Mouse (Mus musculus): ENCODE measurements around the gene Gja3. TPM values are rescaled to one million over a fixed set of nuclear protein-coding genes. Genes with fewer than 3 reads are reported as not detected.
"Not testable (repeated sequence)": the region's sequence is repeated elsewhere in the genome, so short reads cannot be mapped to it uniquely, and the experiment has no call there.

Gene Gja3
- polyA plus RNA-seq, 1 experiment from 2014 or later, result 0.35 TPM

- WGBS (ENCODE audit: insufficient replicate concordance), result 54% methylated on average over 9 of the region's 9 CpGs
- no peak overlapping the region for H3K4me2 ChIP-seq
- H3K27ac ChIP-seq (replicated peaks), result no peak overlapping the region
- no peak for ATAC-seq (ENCODE audit: insufficient read depth)
- H3K4me3 ChIP-seq (replicated peaks), result no peak overlapping the region
- no peaks in the 10 kb centered on the region for H3K36me3 ChIP-seq (replicated peaks)
- H3K4me1 ChIP-seq (replicated peaks), result no peaks in the 10 kb centered on the region
- no peaks in the 10 kb centered on the region; the same call in 1 of the 2 replicates for H3K27me3 ChIP-seq
- no peaks in the 10 kb centered on the region for H3K9me3 ChIP-seq (replicated peaks)
- H3K9ac ChIP-seq, result no peak overlapping the region
Observed at GRCm38 (mm10) chr14:57034135-57034534, 23.8 kb downstream of the Gja3 start.

- Histone ChIP-seq H3K9me3 (replicated peaks) (no peaks in the 10 kb centered on the region), H3K9ac (no peak overlapping the region), H3K27me3 (no peaks in the 10 kb centered on the region; the same call in 1 of the 2 replicates), H3K4me2 (no peak overlapping the region), H3K27ac (replicated peaks) (no peak overlapping the region), H3K36me3 (replicated peaks) (no peaks in the 10 kb centered on the region), H3K4me3 (replicated peaks) (no peak overlapping the region), H3K4me1 (replicated peaks) (no peaks in the 10 kb centered on the region)
- 49% methylated on average over 3 of the region's 3 CpGs for WGBS (ENCODE audit: insufficient replicate concordance)
- ATAC-seq (ENCODE audit: insufficient read depth), result no peak
Observed at GRCm38 (mm10) chr14:57032850-57033249, 25.1 kb downstream of the Gja3 start.

- WGBS (ENCODE audit: insufficient replicate concordance), result 39% methylated on average over 2 of the region's 2 CpGs
- no peaks in the 10 kb centered on the region for H3K4me1 ChIP-seq (replicated peaks)
- no peak overlapping the region for H3K27ac ChIP-seq (replicated peaks)
- no peak overlapping the region for H3K4me2 ChIP-seq
- H3K9me3 ChIP-seq (replicated peaks), result no peaks in the 10 kb centered on the region
- no peaks in the 10 kb centered on the region for H3K36me3 ChIP-seq (replicated peaks)
- no peak overlapping the region for H3K4me3 ChIP-seq (replicated peaks)
- ATAC-seq (ENCODE audit: insufficient read depth), result no peak
- no peaks in the 10 kb centered on the region for H3K27me3 ChIP-seq
- no peak overlapping the region for H3K9ac ChIP-seq
Observed at GRCm38 (mm10) chr14:57018436-57018835, 39.5 kb downstream of the Gja3 start.

- not testable (repeated sequence) for H3K9me3 ChIP-seq (replicated peaks); H3K9ac ChIP-seq; H3K27ac ChIP-seq (replicated peaks); ATAC-seq (ENCODE audit: insufficient read depth); H3K4me3 ChIP-seq (replicated peaks); H3K27me3 ChIP-seq; H3K36me3 ChIP-seq (replicated peaks); H3K4me2 ChIP-seq; H3K4me1 ChIP-seq (replicated peaks)
Observed at GRCm38 (mm10) chr14:57016806-57017205, 41.1 kb downstream of the Gja3 start.

- Histone ChIP-seq H3K4me3 (replicated peaks) (no peak overlapping the region), H3K27ac (replicated peaks) (no peak overlapping the region), H3K9me3 (replicated peaks) (no peaks in the 10 kb centered on the region), H3K4me1 (replicated peaks) (no peaks in the 10 kb centered on the region), H3K9ac (no peak overlapping the region), H3K27me3 (no peaks in the 10 kb centered on the region), H3K36me3 (replicated peaks) (no peaks in the 10 kb centered on the region), H3K4me2 (no peak overlapping the region)
- WGBS (ENCODE audit: insufficient replicate concordance), result 57% methylated on average over 4 of the region's 4 CpGs
- ATAC-seq (ENCODE audit: insufficient read depth), result no peak
Observed at GRCm38 (mm10) chr14:56988621-56989020, 69.3 kb downstream of the Gja3 start.

Other genes with a start within 250 kb of the Gja3 start
- gene Zmym5, start 246.4 kb downstream of the Gja3 start, polyA plus RNA-seq (2015; fragmentation: Nextera tagmentation; extraction: Ambion mirVana), result 7.8 and 8.0 TPM in 2 replicates
- gene Zmym2, start 171.4 kb downstream of the Gja3 start, polyA plus RNA-seq (2015; fragmentation: Nextera tagmentation; extraction: Ambion mirVana), result 4.6 and 7.9 TPM in 2 replicates
- 16.0 and 16.7 TPM in 2 replicates for gene Gjb2, start 46.6 kb upstream of the Gja3 start, polyA plus RNA-seq (2015; fragmentation: Nextera tagmentation; extraction: Ambion mirVana)
- gene Gm4491, start 57.8 kb upstream of the Gja3 start, polyA plus RNA-seq (2015; fragmentation: Nextera tagmentation; extraction: Ambion mirVana), result not detected in 2 replicates
- not detected in 2 replicates for gene Gjb6, start 75.5 kb upstream of the Gja3 start, polyA plus RNA-seq (2015; fragmentation: Nextera tagmentation; extraction: Ambion mirVana)

Data from liver, embryonic 15.5 days (tissue).